Mouse (Mus musculus) CH12.LX (cell line): ENCODE measurements around the gene Dhx35. TPM values are rescaled to one million over a fixed set of nuclear protein-coding genes. Genes with fewer than 3 reads are reported as not detected.

Source experiments
- DNase-seq: peaks from one replicate; pipeline ENCODE4 v3.0.0-alpha.2; 2013; ENCODE audit errors: extremely low read depth
- H3K27ac ChIP-seq: 2 replicates; pipeline ENCODE4 v1.5.1; 2012; ENCODE audit warnings: low read depth, mild to moderate bottlenecking, control low read depth, moderate library complexity; ENCODE audit not compliant: insufficient read depth
- H3K27me3 ChIP-seq: replicated peaks from 2 replicates; pipeline ENCODE3; 2012; ENCODE audit warnings: inconsistent platforms
- H3K36me3 ChIP-seq, 2 experiments: replicated peaks in 1 of 2; 2 replicates each; pipeline versions ENCODE3 to v1.6.1; 2012; ENCODE audit warnings: inconsistent platforms in 1 of 2, low read length in 1 of 2, mild to moderate bottlenecking in 1 of 2, mixed read lengths in 1 of 2, moderate library complexity in 1 of 2; ENCODE audit not compliant: control insufficient read depth in 1 of 2, insufficient read depth in 1 of 2
- H3K4me1 ChIP-seq, 2 experiments: 2 replicates each; pipeline ENCODE4 v1.6.1; 2012; ENCODE audit warnings: inconsistent platforms in 1 of 2, moderate library complexity in 1 of 2; ENCODE audit not compliant: insufficient read depth in 2 of 2, control insufficient read depth in 1 of 2
- H3K4me2 ChIP-seq: 2 replicates; pipeline ENCODE4 v1.6.1; 2012; ENCODE audit warnings: low read depth, mild to moderate bottlenecking, control low read depth; ENCODE audit not compliant: poor library complexity, insufficient read depth, severe bottlenecking
- H3K4me3 ChIP-seq, 3 experiments: fragments of 150-350 bp in 1 of 3; sonication (generic) in 1 of 3; replicated peaks in 1 of 3; 2 replicates each; pipeline versions ENCODE3 to v1.5.1; 2011 to 2012; ENCODE audit warnings: low read depth in 2 of 3, low read length in 2 of 3, mild to moderate bottlenecking in 2 of 3, moderate library complexity in 2 of 3, control low read depth in 1 of 3, improper control_type of control experiment in 1 of 3, inconsistent platforms in 1 of 3, mixed read lengths in 1 of 3; ENCODE audit not compliant: poor library complexity in 1 of 3
- H3K79me2 ChIP-seq: replicated peaks from 2 replicates; pipeline ENCODE4 v1.6.1; 2012; ENCODE audit warnings: mild to moderate bottlenecking, moderate library complexity; ENCODE audit not compliant: control insufficient read depth, poor library complexity, insufficient read depth, severe bottlenecking; ENCODE audit errors: extremely low read depth
- H3K9ac ChIP-seq: 2 replicates; pipeline ENCODE4 v1.6.1; 2012; ENCODE audit warnings: low read depth, mild to moderate bottlenecking, control low read depth, moderate library complexity; ENCODE audit not compliant: insufficient read depth
- H3K9me3 ChIP-seq: replicated peaks from 2 replicates; pipeline ENCODE3; 2012; ENCODE audit warnings: low read length, inconsistent platforms, mixed read lengths
- CHD2 ChIP-seq: IDR thresholded peaks from 2 replicates; pipeline ENCODE4 v1.6.1; 2011; ENCODE audit warnings: low read length, improper control_type of control experiment
- E2F4 ChIP-seq: IDR thresholded peaks from 2 replicates; pipeline ENCODE4 v1.6.1; 2011; ENCODE audit warnings: low read depth, low read length, improper control_type of control experiment; ENCODE audit not compliant: insufficient replicate concordance
- EP300 ChIP-seq: IDR thresholded peaks from 2 replicates; pipeline ENCODE4 v1.6.1; 2011; ENCODE audit warnings: low read length, improper control_type of control experiment
- ETS1 ChIP-seq: conservative IDR thresholded peaks from 2 replicates; pipeline ENCODE4 v1.6.1; 2012; ENCODE audit warnings: low read depth, mild to moderate bottlenecking, inconsistent platforms, low read length, improper control_type of control experiment, moderate library complexity
- GABPA ChIP-seq: IDR thresholded peaks from 2 replicates; pipeline ENCODE4 v1.6.1; 2012; ENCODE audit warnings: low read depth, low read length, improper control_type of control experiment, inconsistent platforms; ENCODE audit not compliant: insufficient replicate concordance
- IRF4 ChIP-seq: IDR thresholded peaks from 2 replicates; pipeline ENCODE4 v1.6.1; 2014; ENCODE audit warnings: low read depth, mild to moderate bottlenecking, inconsistent platforms, low read length, improper control_type of control experiment
- JUN ChIP-seq: IDR thresholded peaks from 2 replicates; pipeline ENCODE4 v1.6.1; 2011; ENCODE audit warnings: low read depth, mild to moderate bottlenecking, low read length, improper control_type of control experiment, moderate library complexity; ENCODE audit not compliant: insufficient read depth
- KAT2A ChIP-seq: IDR thresholded peaks from 2 replicates; pipeline ENCODE4 v1.6.1; 2012; ENCODE audit warnings: low read length, improper control_type of control experiment, inconsistent platforms; ENCODE audit not compliant: insufficient replicate concordance
- MAFK ChIP-seq: IDR thresholded peaks from 2 replicates; pipeline ENCODE4 v1.6.1; 2011; ENCODE audit warnings: low read length, improper control_type of control experiment; ENCODE audit not compliant: insufficient replicate concordance
- MAZ ChIP-seq: IDR thresholded peaks from 2 replicates; pipeline ENCODE4 v1.6.1; 2012; ENCODE audit warnings: low read depth, mild to moderate bottlenecking, inconsistent platforms, low read length, improper control_type of control experiment, moderate library complexity
- MYC ChIP-seq: IDR thresholded peaks from 2 replicates; pipeline ENCODE4 v1.6.1; 2011; ENCODE audit warnings: low read depth, mild to moderate bottlenecking, improper control_type of control experiment, low read length
- NELFE ChIP-seq: IDR thresholded peaks from 2 replicates; pipeline ENCODE4 v1.6.1; 2011; ENCODE audit warnings: low read depth, low read length, improper control_type of control experiment
- POLR2A ChIP-seq: IDR thresholded peaks from 2 replicates; pipeline ENCODE4 v1.6.1; 2011; ENCODE audit warnings: low read depth, mild to moderate bottlenecking, improper control_type of control experiment, low read length
- POLR2AphosphoS2 ChIP-seq: IDR thresholded peaks from 2 replicates; pipeline ENCODE4 v1.6.1; 2011; ENCODE audit warnings: low read depth, low read length, improper control_type of control experiment
- SIN3A ChIP-seq: IDR thresholded peaks from 2 replicates; pipeline ENCODE4 v1.6.1; 2012; ENCODE audit warnings: low read length, improper control_type of control experiment, inconsistent platforms
- SMC3 ChIP-seq: IDR thresholded peaks from 2 replicates; pipeline ENCODE4 v1.6.1; 2011; ENCODE audit warnings: low read depth, low read length, improper control_type of control experiment
- TBP ChIP-seq: conservative IDR thresholded peaks from 2 replicates; pipeline ENCODE4 v1.6.1; 2011; ENCODE audit warnings: low read depth, low read length, improper control_type of control experiment
- USF1 ChIP-seq: IDR thresholded peaks from 2 replicates; pipeline ENCODE4 v1.6.1; 2014; ENCODE audit warnings: low read depth, mild to moderate bottlenecking, inconsistent platforms, low read length, improper control_type of control experiment
- ZC3H11A ChIP-seq: IDR thresholded peaks from 2 replicates; pipeline ENCODE4 v1.6.1; 2012; ENCODE audit warnings: low read depth, mild to moderate bottlenecking, inconsistent platforms, low read length, improper control_type of control experiment
- ZKSCAN1 ChIP-seq: IDR thresholded peaks from 2 replicates; pipeline ENCODE4 v1.6.1; 2012; ENCODE audit warnings: low read depth, inconsistent platforms, low read length, improper control_type of control experiment, borderline replicate concordance
- ZMIZ1 ChIP-seq: IDR thresholded peaks from 2 replicates; pipeline ENCODE4 v1.6.1; 2012; ENCODE audit warnings: low read depth, mild to moderate bottlenecking, inconsistent platforms, low read length, improper control_type of control experiment
- ZNF384 ChIP-seq: IDR thresholded peaks from 2 replicates; pipeline ENCODE4 v1.6.1; 2012; ENCODE audit warnings: low read depth, low read length, improper control_type of control experiment, inconsistent platforms
- dilution Hi-C: fragments of 300-500 bp; cut with MboI; formaldehyde crosslinking; loops from 2 replicates; pipeline ENCODE4 v1.14.3; 2020; ENCODE audit warnings: low sequenced_read_pairs; ENCODE audit not compliant: extremely low pct_unique_long_range_greater_than_20kb, extremely low pct_ligation_motif_present
- in situ Hi-C: fragments of 300-500 bp; cut with MboI; formaldehyde crosslinking; loops from 3 replicates; pipeline ENCODE4 v1.14.3; 2019; ENCODE audit warnings: low sequenced_read_pairs, low pct_ligation_motif_present, low pct_unique_long_range_greater_than_20kb, mixed read lengths
- polyA plus RNA-seq: library from polyadenylated mRNA; unstranded; fragments of >175 nt; gene quantifications from 2 replicates; pipeline ENCODE4 v1.2.1, GENCODE M21; 2012; ENCODE audit warnings: low read depth; ENCODE audit not compliant: insufficient read length
- total RNA-seq, 2 experiments: library from RNA; depleted of rRNA; stranded (reverse); fragments of 300-350 nt in 1 of 2; fragments of >200 nt in 1 of 2; gene quantifications; 2 replicates each; pipeline ENCODE4 v1.2.3; 2012 to 2014

The Dhx35 gene
- total and polyA plus RNA-seq, 3 experiments: 19.7 to 25.3 (median 20.2) TPM

DNA sequence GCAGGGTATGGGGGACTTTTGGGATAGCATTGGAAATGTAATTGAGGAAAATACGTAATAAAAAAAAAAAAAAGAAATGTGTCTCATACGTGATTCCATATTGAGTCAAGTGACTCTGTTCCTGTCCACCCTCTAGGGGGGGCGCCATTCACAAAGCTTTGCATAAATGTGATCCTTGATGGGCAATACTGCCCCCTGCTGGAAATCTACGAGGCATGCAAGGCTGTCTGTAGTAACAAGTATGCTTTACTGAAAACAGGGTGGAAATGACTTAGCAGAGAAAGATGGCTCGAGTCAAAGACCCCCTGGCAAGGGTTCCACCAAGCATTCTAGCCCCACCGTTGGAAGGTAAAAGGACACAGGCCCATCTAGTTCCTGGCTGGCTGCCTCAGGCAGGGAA, 92.0 kb downstream of the Dhx35 start (continued):
- TF ChIP-seq EP300: no peak
- TF ChIP-seq ZC3H11A: peak; percentile 3; the same call in 1 of the 2 replicates
- no peak for TF ChIP-seq POLR2AphosphoS2
- no peak for TF ChIP-seq E2F4
- TF ChIP-seq GABPA: no peak
- no peak for TF ChIP-seq SIN3A
- TF ChIP-seq MAZ: no peak
- TF ChIP-seq, all 38 proteins: peak for 11

DNA sequence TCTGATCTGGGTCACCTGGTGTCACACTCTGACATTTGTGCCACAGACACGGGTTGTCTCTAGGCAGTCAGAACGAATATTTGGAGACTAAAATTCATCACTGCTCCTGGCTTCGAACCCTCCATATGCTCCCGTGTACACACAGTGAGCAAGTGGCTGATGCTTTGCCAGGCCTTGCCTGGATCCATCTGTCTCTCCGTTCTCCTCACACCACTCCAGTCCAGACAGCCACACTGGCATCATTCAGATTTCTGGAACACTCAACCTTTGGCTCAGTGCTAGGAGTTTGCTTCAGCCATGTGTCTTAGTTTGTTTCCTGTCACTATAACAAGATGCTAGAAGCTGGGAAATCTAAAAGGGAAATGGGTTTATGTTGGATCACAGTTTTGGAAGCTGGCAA, 93.9 kb downstream of the Dhx35 start:
- Histone ChIP-seq H3K27ac (no peak overlapping the region), H3K4me3 (peak overlapping the region in 1 of 3 experiments; percentile 48), H3K79me2 (no peaks in the 10 kb centered on the region), H3K4me1 (peaks cover 30 to 43% of the 10 kb centered on the region in 2 experiments), H3K9ac (no peak overlapping the region), H3K36me3 (peaks cover 0 to 4% of the 10 kb centered on the region in 2 experiments), H3K27me3 (no peaks in the 10 kb centered on the region), H3K4me2 (no peak overlapping the region), H3K9me3 (no peaks in the 10 kb centered on the region)
- DNase-seq: no peak
- dilution Hi-C loops: no loop called here
- no peak for TF ChIP-seq MAZ
- no peak for TF ChIP-seq ETS1
- TF ChIP-seq ZNF384: no peak
- no peak for TF ChIP-seq CHD2
- no peak for TF ChIP-seq KAT2A
- TF ChIP-seq TBP: no peak
- TF ChIP-seq MAFK: no peak
- TF ChIP-seq MYC: no peak
- TF ChIP-seq USF1: no peak
- no peak for TF ChIP-seq POLR2A
- no peak for TF ChIP-seq ZMIZ1
- no peak for TF ChIP-seq NELFE
- no peak for TF ChIP-seq ZKSCAN1
- TF ChIP-seq SMC3: no peak
- no peak for TF ChIP-seq E2F4
- TF ChIP-seq JUN: no peak
- TF ChIP-seq SIN3A: no peak
- TF ChIP-seq IRF4: no peak
- in situ Hi-C loops: no loop called here
